Mouse (Mus musculus): ENCODE measurements at regions not wholly inside any gene's neighbourhood (a gene's known extent, or its start where the extent isn't known, plus 50 kb on each side); places are given as distances from the start of the nearest gene placed in this dataset.

GRCm38 (mm10) chr6:127325596-127326332, 120.9 kb upstream of the Parp11 start:
- H3K4me1 ChIP-seq (ENCODE audit: insufficient read depth): peaks cover 49% of the 10 kb centered on the region
- ATAC-seq (no peak), DNase-seq (no peak)
- 0 out of 2 replicates have a peak, but pooled peaks cover 5% of the 10 kb centered on the region for H3K27me3 ChIP-seq (ENCODE audit: insufficient read depth, low read length)
- WGBS (ENCODE audit: insufficient replicate concordance): 65% methylated on average over 7 of the region's 7 CpGs
- no peak overlapping the region for H3K9ac ChIP-seq (replicated peaks)
- no peak overlapping the region for H3K27ac ChIP-seq (ENCODE audit: low read depth)
- no peaks in the 10 kb centered on the region for H3K36me3 ChIP-seq (replicated peaks; ENCODE audit: insufficient read depth, low read length)
- no peaks in the 10 kb centered on the region for H3K9me3 ChIP-seq (ENCODE audit: low read length)
- H3K4me2 ChIP-seq (ENCODE audit: low read depth, low read length): peak overlapping the region; percentile 32
- no peak for TF ChIP-seq CTCF (IDR thresholded peaks at IDR 0.05; ENCODE audit: low read depth)
- no peak for TF ChIP-seq EP300 (IDR thresholded peaks at IDR 0.05; ENCODE audit: low read depth)
- no peak overlapping the region for H3K4me3 ChIP-seq (ENCODE audit: low read depth, low read length)

DNA sequence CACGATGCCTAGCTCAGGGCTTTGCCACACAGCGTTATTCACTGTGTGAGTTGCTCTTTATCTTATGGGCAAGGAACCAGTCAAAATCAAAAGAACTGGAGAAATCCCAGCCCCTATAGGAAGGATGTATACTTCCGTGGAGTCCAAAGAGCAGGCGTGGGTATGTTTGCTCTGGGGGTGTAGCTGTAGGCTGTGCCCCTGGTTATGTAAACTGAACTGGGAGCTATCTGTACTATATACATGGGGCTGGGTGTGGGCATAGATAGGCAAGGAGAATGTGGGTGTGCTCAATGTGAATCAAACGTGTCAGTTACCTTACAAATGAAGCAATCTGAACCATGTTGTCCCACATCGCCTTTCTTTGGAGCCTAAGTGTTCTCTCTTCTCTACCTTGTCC, 120.3 kb upstream of the Parp11 start:
- no peak for TF ChIP-seq CTCF (IDR thresholded peaks at IDR 0.05; ENCODE audit: low read depth)
- TF ChIP-seq EP300 (IDR thresholded peaks at IDR 0.05; ENCODE audit: low read depth): no peak

GRCm38 (mm10) chr6:127329191-127330014, 117.2 kb upstream of the Parp11 start:
- H3K36me3 ChIP-seq (replicated peaks; ENCODE audit: insufficient read depth, low read length): no peaks in the 10 kb centered on the region
- H3K9ac ChIP-seq (replicated peaks): peak overlapping the region; percentile 38
- H3K9me3 ChIP-seq (ENCODE audit: low read length): no peaks in the 10 kb centered on the region
- H3K4me3 ChIP-seq (ENCODE audit: low read depth, low read length): peak overlapping the region; percentile 59; the same call in 1 of the 2 replicates
- no peak overlapping the region for H3K27ac ChIP-seq (ENCODE audit: low read depth)
- ATAC-seq: no peak
- H3K4me1 ChIP-seq (ENCODE audit: insufficient read depth): peaks cover 38% of the 10 kb centered on the region
- H3K27me3 ChIP-seq (ENCODE audit: insufficient read depth, low read length): 0 out of 2 replicates have a peak, but pooled peaks cover 5% of the 10 kb centered on the region
- TF ChIP-seq EP300 (IDR thresholded peaks at IDR 0.05; ENCODE audit: low read depth): no peak
- TF ChIP-seq CTCF (IDR thresholded peaks at IDR 0.05; ENCODE audit: low read depth): no peak
- DNase-seq: no peak
- H3K4me2 ChIP-seq (ENCODE audit: low read depth, low read length): peak overlapping the region; percentile 93
- WGBS (ENCODE audit: insufficient replicate concordance): 66% methylated on average over 20 of the region's 20 CpGs

More for the DNA sequence above, 120.3 kb upstream of the Parp11 start:
- Histone ChIP-seq H3K27me3 (ENCODE audit: insufficient read depth, low read length) (0 out of 2 replicates have a peak, but pooled peaks cover 5% of the 10 kb centered on the region), H3K4me1 (ENCODE audit: insufficient read depth) (peaks cover 52% of the 10 kb centered on the region), H3K27ac (ENCODE audit: low read depth) (no peak overlapping the region), H3K4me3 (ENCODE audit: low read depth, low read length) (no peak overlapping the region), H3K4me2 (ENCODE audit: low read depth, low read length) (peak overlapping the region; percentile 32), H3K36me3 (replicated peaks; ENCODE audit: insufficient read depth, low read length) (no peaks in the 10 kb centered on the region), H3K9ac (replicated peaks) (no peak overlapping the region), H3K9me3 (ENCODE audit: low read length) (no peaks in the 10 kb centered on the region)
- WGBS (ENCODE audit: insufficient replicate concordance): 32% methylated on average over 6 of the region's 6 CpGs
- ATAC-seq (no peak), DNase-seq (no peak)

DNA sequence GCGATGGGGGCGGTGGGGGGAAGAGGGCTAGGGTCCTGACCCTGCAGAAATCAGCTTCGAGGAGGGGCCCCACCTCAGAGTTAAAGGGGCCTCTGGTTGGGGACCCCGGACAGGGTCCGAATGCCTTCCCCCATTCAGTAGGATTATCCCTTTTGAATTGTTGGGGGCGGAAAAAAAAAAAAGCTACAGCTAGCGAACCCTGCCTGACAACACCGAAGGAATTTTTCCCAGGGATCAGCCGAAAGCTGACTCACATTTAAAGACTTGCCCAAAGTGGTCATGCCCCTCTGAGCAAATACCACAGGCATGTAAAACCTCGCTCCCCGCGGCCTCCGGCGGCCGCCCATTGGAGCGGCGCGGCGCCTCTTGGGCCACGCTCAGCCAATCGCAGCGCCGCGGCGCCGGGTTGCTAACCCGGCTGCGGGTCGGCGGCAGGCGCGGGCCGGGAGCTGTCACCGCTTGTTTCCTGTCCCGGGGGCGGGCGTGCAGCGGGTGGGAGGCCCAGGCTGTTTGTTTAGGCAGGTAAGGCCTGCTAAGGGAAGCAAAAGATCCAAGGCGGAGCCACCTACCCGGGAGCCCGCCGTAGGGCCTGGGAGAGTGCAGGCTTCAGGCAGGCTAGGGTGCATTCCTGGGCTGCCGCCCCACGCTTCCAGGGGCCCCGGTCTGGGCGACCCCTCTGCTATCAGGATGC, 116.5 kb upstream of the Parp11 start:
- no peak for TF ChIP-seq EP300 (IDR thresholded peaks at IDR 0.05; ENCODE audit: low read depth)
- no peak for TF ChIP-seq CTCF (IDR thresholded peaks at IDR 0.05; ENCODE audit: low read depth)
- Histone ChIP-seq H3K9me3 (ENCODE audit: low read length) (no peaks in the 10 kb centered on the region), H3K4me3 (ENCODE audit: low read depth, low read length) (peak overlapping the region; percentile 59), H3K27ac (ENCODE audit: low read depth) (peak overlapping the region; percentile 62), H3K4me1 (ENCODE audit: insufficient read depth) (peaks cover 32% of the 10 kb centered on the region), H3K9ac (replicated peaks) (peak overlapping the region; percentile 78), H3K4me2 (ENCODE audit: low read depth, low read length) (peak overlapping the region; percentile 93), H3K36me3 (replicated peaks; ENCODE audit: insufficient read depth, low read length) (no peaks in the 10 kb centered on the region), H3K27me3 (ENCODE audit: insufficient read depth, low read length) (0 out of 2 replicates have a peak, but pooled peaks cover 5% of the 10 kb centered on the region)
- ATAC-seq (peak; percentile 93), DNase-seq (peak; percentile 83)
- under 1% methylated on average over 45 of the region's 46 CpGs for WGBS (ENCODE audit: insufficient replicate concordance)

DNA sequence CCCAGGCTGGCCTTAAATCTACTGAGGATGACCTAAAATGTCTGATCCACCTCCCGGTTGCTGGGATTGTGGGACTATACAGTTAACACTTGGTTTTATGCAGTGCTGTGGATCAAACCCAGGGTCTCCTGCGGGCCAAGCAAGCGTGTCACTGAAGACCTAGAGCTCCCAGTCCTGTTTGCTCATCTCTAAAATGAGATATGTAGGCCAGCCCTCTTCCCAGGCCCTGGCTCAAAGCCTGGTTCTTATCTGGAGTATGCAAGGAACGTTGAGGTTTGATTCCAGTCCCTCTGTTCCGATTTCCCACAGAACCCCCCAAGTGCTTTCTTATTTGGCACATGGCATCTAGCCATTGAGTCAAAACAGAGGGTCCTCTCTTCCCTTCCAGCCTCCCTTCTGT, 115.5 kb upstream of the Parp11 start:
- peak overlapping the region; percentile 34; the same call in 1 of the 2 replicates for H3K27ac ChIP-seq (ENCODE audit: low read depth)
- H3K4me2 ChIP-seq (ENCODE audit: low read depth, low read length): peak overlapping the region; percentile 93
- ATAC-seq (no peak), DNase-seq (no peak)
- 48% methylated on average over 5 of the region's 5 CpGs for WGBS (ENCODE audit: insufficient replicate concordance)
- H3K9ac ChIP-seq (replicated peaks): no peak overlapping the region; the same call in 1 of the 2 replicates
- H3K9me3 ChIP-seq (ENCODE audit: low read length): no peaks in the 10 kb centered on the region
- H3K4me3 ChIP-seq (ENCODE audit: low read depth, low read length): no peak overlapping the region
- no peaks in the 10 kb centered on the region for H3K36me3 ChIP-seq (replicated peaks; ENCODE audit: insufficient read depth, low read length)
- 0 out of 2 replicates have a peak, but pooled peaks cover 5% of the 10 kb centered on the region for H3K27me3 ChIP-seq (ENCODE audit: insufficient read depth, low read length)
- no peak for TF ChIP-seq CTCF (IDR thresholded peaks at IDR 0.05; ENCODE audit: low read depth)
- no peak for TF ChIP-seq EP300 (IDR thresholded peaks at IDR 0.05; ENCODE audit: low read depth)
- H3K4me1 ChIP-seq (ENCODE audit: insufficient read depth): peaks cover 24% of the 10 kb centered on the region

All from liver, postnatal 0 days (tissue).